Mouse (Mus musculus): ENCODE measurements around the gene Tsga10. TPM values are rescaled to one million over a fixed set of nuclear protein-coding genes. Genes with fewer than 3 reads are reported as not detected.
A peak's percentile ranks its signal among the peaks of the same experiment; 100 is the strongest.

Tsga10 gene
- polyA plus RNA-seq, 1 experiment from 2014 or later, result 4.8 TPM

DNA sequence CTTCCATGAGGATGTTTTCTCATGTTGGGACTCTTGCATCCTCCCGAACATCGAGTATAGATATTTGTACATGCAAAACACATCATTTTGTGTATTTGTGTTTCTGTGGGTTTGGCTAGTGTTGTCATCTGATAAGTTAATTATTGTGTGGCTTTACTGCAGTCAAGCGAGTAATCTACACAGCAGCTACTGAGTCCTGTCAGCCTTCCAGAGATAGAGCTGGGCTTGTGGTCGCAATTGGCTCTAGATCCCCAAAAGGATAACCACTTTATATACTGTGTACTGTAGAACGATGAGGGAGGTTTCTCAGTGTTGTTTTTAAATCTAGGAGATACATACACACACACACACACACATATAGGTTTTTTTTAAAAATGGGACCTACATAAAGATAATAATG lies 130.3 kb downstream of the Tsga10 start:
- WGBS, result 85% methylated on average over 5 of the region's 5 CpGs
- Histone ChIP-seq H3K27me3 (replicated peaks) (no peaks in the 10 kb centered on the region), H3K4me2 (no peak overlapping the region), H3K9me3 (no peaks in the 10 kb centered on the region), H3K4me1 (no peaks in the 10 kb centered on the region), H3K9ac (no peak overlapping the region), H3K36me3 (no peaks in the 10 kb centered on the region), H3K4me3 (replicated peaks) (no peak overlapping the region), H3K27ac (no peak overlapping the region)
- ATAC-seq (ENCODE audit: insufficient read depth, low FRiP score, low read depth), result no peak

DNA sequence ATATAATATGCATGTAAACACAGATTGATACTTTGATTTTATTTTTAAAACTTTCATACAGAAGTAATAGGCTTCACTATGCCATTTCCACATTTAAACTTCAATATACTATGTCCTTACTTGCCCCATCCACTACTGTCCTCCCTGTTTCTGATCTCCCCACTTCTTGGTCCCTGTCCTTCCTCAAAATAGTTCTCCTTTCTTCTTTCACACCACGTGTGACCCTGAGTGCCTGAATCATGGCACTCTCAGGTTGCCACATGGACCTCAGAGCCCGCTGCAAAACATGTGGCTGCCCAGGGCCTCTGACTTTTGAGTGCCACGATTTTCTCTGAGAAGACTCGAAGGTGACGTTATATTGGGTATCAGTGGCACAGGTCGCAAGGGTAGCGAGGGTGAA lies 131.4 kb downstream of the Tsga10 start:
- H3K4me2 ChIP-seq, result no peak overlapping the region
- H3K4me1 ChIP-seq, result no peaks in the 10 kb centered on the region
- H3K27ac ChIP-seq, result no peak overlapping the region
- no peak for ATAC-seq (ENCODE audit: insufficient read depth, low FRiP score, low read depth)
- no peaks in the 10 kb centered on the region for H3K27me3 ChIP-seq (replicated peaks)
- no peak overlapping the region for H3K9ac ChIP-seq
- no peak overlapping the region for H3K4me3 ChIP-seq (replicated peaks)
- H3K9me3 ChIP-seq, result no peaks in the 10 kb centered on the region
- WGBS, result 61% methylated on average over 7 of the region's 7 CpGs
- no peaks in the 10 kb centered on the region for H3K36me3 ChIP-seq

DNA sequence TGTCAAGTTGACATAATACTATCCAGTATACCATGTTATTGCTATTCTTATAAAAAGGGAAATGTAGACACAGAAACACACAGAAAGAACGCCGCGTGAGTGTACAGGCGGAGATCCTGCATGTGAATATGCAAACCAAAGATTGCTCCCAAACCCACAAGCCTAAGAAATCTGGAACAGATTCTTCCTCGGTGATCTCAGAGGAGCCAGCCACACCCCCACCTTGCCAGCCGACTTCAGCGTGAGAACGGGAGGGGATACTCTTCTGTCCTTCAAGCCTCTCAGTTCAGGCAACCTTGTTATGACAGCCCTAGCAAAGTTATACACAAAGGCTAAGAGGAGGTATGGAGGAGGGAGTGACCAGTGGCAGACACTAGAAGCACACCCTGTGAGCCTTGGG lies 136.9 kb downstream of the Tsga10 start:
- no peaks in the 10 kb centered on the region for H3K27me3 ChIP-seq (replicated peaks)
- no peak overlapping the region for H3K9ac ChIP-seq
- H3K36me3 ChIP-seq, result no peaks in the 10 kb centered on the region
- ATAC-seq (ENCODE audit: insufficient read depth, low FRiP score, low read depth), result no peak
- no peak overlapping the region for H3K27ac ChIP-seq
- H3K4me3 ChIP-seq (replicated peaks), result no peak overlapping the region
- WGBS, result 82% methylated on average over 8 of the region's 8 CpGs
- H3K4me2 ChIP-seq, result no peak overlapping the region
- no peaks in the 10 kb centered on the region for H3K9me3 ChIP-seq
- no peaks in the 10 kb centered on the region for H3K4me1 ChIP-seq

DNA sequence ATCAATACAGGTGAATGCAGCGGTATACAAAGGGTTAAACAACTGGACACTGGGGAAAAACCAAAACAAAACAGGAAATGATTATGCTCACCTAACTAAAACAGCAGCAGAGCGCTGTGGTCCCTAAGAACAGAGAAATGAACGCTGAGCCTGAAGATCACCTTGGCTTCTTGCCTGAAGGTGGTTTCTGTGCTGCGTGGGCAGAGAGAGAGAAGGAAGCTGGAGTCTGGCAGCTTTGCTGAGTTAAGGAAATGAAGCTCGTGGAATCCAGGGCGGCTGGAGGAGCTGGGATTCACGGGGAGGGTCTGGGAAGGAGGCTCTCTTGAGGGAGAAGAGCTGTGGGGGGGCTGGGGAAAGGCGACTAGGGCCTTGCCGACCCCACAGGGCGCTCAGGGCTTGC lies 138.2 kb downstream of the Tsga10 start:
- H3K36me3 ChIP-seq, result no peaks in the 10 kb centered on the region
- no peak overlapping the region for H3K27ac ChIP-seq
- no peak for ATAC-seq (ENCODE audit: insufficient read depth, low FRiP score, low read depth)
- no peaks in the 10 kb centered on the region for H3K4me1 ChIP-seq
- no peak overlapping the region for H3K4me2 ChIP-seq
- no peaks in the 10 kb centered on the region for H3K9me3 ChIP-seq
- no peak overlapping the region for H3K4me3 ChIP-seq (replicated peaks)
- H3K9ac ChIP-seq, result no peak overlapping the region
- no peaks in the 10 kb centered on the region for H3K27me3 ChIP-seq (replicated peaks)
- 59% methylated on average over 10 of the region's 10 CpGs for WGBS

DNA sequence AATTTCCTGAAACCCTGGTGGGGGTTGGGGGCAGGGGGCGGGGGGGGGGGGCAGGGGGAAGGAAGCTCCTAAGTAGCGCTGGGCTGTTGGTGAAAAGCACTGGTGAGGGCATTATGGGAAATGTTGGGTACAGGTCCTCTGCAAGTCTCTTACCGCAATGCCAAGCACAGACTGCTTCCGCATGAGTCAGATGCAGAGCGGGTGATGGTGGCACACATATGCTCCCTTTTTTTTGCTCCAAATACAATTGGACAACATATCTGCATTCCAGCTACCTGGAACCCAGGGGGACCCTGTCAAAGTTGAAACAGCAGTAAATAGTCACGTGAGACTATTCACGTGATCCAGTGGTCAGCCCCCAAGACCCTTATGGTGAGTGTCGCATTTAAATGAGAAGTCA lies 139.0 kb downstream of the Tsga10 start:
- 82% methylated on average over 8 of the region's 8 CpGs for WGBS
- H3K4me3 ChIP-seq (replicated peaks), result no peak overlapping the region
- no peak for ATAC-seq (ENCODE audit: insufficient read depth, low FRiP score, low read depth)

DNA sequence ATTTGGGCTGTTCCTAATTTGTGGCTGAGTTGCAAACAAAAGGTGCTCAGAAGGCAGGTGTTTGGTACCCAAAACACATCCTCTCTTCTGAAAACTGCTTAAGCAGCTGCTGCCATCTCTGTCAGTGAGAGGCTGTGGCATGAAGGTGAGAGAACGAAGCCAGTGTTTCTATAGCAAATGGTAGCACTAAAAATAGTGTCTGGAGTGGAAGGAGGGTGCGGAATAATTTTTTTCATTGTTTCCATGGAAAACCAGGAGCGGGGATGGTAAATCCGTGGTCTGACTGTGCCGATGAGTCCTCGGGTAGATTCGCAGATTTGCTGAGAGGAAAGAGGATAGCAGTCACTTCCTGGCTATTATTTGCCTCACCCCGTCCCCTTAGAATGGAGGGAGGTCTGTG lies 139.8 kb downstream of the Tsga10 start:
- no peaks in the 10 kb centered on the region for H3K9me3 ChIP-seq
- H3K27ac ChIP-seq, result no peak overlapping the region
- no peak for ATAC-seq (ENCODE audit: insufficient read depth, low FRiP score, low read depth)
- no peak overlapping the region for H3K4me2 ChIP-seq
- H3K4me3 ChIP-seq (replicated peaks), result no peak overlapping the region
- H3K9ac ChIP-seq, result no peak overlapping the region
- no peaks in the 10 kb centered on the region for H3K36me3 ChIP-seq
- 75% methylated on average over 8 of the region's 8 CpGs for WGBS
- H3K4me1 ChIP-seq, result no peaks in the 10 kb centered on the region
- H3K27me3 ChIP-seq (replicated peaks), result 0 out of 2 replicates have a peak, but pooled peaks cover 3% of the 10 kb centered on the region

More for the DNA sequence above, 139.0 kb downstream of the Tsga10 start:
- no peaks in the 10 kb centered on the region for H3K27me3 ChIP-seq (replicated peaks)
- H3K9me3 ChIP-seq, result no peaks in the 10 kb centered on the region
- no peak overlapping the region for H3K9ac ChIP-seq
- no peaks in the 10 kb centered on the region for H3K4me1 ChIP-seq
- H3K27ac ChIP-seq, result no peak overlapping the region
- H3K36me3 ChIP-seq, result no peaks in the 10 kb centered on the region
- no peak overlapping the region for H3K4me2 ChIP-seq

DNA sequence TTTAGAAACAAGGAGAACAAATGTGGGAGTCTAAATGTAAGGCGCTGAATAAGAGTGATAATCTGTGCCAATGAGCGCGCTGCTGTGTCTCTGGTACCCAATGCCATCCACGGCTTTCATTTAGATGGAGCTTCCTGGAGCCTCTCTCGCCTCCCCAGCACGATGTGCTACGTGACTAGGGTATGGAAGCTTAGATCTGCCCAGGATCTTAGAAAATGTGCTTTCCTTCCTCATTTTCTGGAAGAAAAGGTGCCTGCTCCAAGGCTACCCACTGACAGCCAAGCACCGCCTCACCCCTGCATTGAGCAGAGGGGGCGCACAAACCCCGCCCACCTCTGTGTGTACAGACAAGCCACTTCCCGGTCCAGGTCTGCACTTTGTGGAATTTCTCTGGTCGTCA lies 140.3 kb downstream of the Tsga10 start:
- no peaks in the 10 kb centered on the region for H3K36me3 ChIP-seq
- H3K4me3 ChIP-seq (replicated peaks), result no peak overlapping the region
- H3K27me3 ChIP-seq (replicated peaks), result 0 out of 2 replicates have a peak, but pooled peaks cover 3% of the 10 kb centered on the region
- H3K9ac ChIP-seq, result no peak overlapping the region
- no peaks in the 10 kb centered on the region for H3K9me3 ChIP-seq
- no peak for ATAC-seq (ENCODE audit: insufficient read depth, low FRiP score, low read depth)
- H3K27ac ChIP-seq, result no peak overlapping the region
- no peak overlapping the region for H3K4me2 ChIP-seq
- no peaks in the 10 kb centered on the region for H3K4me1 ChIP-seq
- 54% methylated on average over 12 of the region's 12 CpGs for WGBS

DNA sequence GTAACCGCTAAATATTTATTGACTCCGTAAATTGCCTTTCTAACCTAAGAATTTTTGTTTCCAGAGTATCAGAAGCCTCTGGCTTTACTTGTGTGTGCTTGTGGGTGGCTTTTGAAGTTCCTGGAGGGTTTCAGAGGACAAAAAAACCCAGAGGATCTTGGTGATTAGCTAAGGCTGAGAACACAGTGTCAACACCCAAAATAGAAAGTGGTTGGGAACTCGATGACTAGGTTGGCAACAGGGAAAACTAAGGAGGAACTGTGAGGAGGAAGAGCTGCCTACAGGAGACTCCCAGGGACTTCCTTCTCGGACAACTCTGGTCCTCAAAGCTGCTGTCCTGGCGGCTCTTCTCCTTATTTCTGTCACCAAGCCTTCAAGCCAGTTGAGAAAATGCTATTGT lies 145.1 kb downstream of the Tsga10 start:
- no peak overlapping the region for H3K9ac ChIP-seq
- no peaks in the 10 kb centered on the region for H3K36me3 ChIP-seq
- 66% methylated on average over 5 of the region's 5 CpGs for WGBS
- no peaks in the 10 kb centered on the region for H3K9me3 ChIP-seq
- no peak for ATAC-seq (ENCODE audit: insufficient read depth, low FRiP score, low read depth)
- no peak overlapping the region for H3K27ac ChIP-seq
- no peak overlapping the region for H3K4me2 ChIP-seq
- H3K4me3 ChIP-seq (replicated peaks), result no peak overlapping the region
- H3K27me3 ChIP-seq (replicated peaks), result 0 out of 2 replicates have a peak, but pooled peaks cover 6% of the 10 kb centered on the region
- H3K4me1 ChIP-seq, result peaks cover 8% of the 10 kb centered on the region; the same call in 1 of the 2 replicates

DNA sequence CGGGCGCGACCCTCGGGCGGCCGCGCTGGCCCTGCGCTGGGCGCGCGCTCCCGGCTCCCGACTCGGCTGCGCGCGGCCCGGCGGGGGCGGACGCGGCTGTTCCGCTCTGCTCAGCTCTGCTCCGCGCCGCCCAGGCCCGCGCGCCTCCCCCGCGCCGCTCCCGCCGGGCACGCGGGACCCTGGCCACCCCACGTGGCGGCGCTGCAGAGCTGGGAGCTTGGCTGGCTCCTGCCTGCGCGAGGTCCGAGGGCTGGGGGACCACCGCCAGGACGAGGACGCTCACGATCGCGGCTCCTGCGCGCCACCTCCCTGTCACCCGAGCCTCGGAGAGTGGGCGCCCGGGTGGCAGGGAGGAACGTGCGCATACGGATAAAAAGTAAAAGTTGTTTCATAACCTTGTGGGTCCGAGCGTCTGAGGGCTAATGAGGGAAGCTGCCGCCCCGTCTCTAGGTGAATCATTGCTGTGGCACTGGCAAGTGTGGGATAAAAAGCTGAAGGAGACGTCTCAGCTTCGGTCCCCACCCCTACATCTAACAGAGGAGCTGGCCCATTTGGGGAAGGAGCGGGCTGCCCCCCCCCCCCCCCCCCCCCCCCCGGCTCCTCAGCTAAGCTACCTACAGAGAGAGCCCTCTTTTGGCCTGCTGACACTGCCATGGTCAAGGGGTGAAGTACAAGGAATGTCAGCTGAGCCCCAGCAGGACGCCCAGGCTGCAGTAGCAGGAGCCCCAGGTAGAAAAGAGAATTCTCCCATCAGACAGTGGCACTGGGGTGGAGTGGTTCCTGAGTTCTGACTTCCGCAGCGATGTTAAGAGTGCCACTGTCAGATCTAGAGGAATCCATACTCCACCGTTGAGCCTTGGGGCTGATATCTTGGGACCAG lies 146.2 kb downstream of the Tsga10 start, which contains the start of gene 2010300C02Rik:
TSS of gene 2010300C02Rik (minus strand) at position 325 of the 880 bp plus-strand sequence.
- Histone ChIP-seq H3K36me3 (no peaks in the 10 kb centered on the region), H3K27me3 (replicated peaks) (0 out of 2 replicates have a peak, but pooled peaks cover 6% of the 10 kb centered on the region), H3K9ac (peak within 1 kb of the TSS; percentile 63), H3K9me3 (no peaks in the 10 kb centered on the region), H3K4me1 (peaks cover 8% of the 10 kb centered on the region; the same call in 1 of the 2 replicates), H3K4me3 (replicated peaks) (peak within 1 kb of the TSS; percentile 62), H3K4me2 (peak within 1 kb of the TSS; percentile 97), H3K27ac (peak within 1 kb of the TSS; percentile 81)
- ATAC-seq (ENCODE audit: insufficient read depth, low FRiP score, low read depth), result peak; percentile 78
- 1% methylated on average over 65 of the region's 69 CpGs for WGBS

DNA sequence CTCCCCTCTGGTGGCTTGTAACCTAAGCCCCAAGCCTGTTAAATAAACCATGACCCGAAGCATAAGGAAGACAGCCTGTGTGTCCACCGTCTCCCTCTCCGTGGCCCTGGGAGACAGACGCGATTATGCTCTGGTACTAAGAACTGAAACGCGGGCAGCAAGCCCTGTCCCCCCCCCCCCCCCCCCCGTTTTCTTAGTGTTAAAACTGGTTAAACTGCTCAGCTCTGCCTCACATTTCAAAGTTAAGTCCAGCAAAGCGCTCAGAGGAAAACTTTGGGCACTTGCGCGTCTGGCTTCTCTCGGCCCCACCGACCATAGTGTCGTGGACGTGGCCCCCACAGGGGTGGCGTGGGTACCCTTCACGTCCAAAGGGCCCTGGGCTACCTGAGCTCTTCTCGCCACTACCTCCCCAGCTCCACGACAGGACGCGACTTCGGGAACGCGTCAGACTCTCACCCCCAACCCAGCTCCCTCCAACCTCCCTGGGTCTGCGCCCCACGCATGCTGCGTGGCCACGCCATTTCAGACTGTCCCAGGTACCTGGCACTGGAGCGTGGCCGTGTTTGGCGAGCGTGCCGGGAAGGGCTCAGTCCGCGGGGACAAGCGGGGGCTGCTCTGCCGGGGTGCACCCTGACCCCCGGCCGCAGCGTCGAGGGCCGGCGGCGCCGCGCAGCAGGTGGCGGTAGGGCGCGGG lies 147.1 kb downstream of the Tsga10 start:
- no peaks in the 10 kb centered on the region for H3K36me3 ChIP-seq
- peak overlapping the region; percentile 63 for H3K9ac ChIP-seq
- H3K9me3 ChIP-seq, result no peaks in the 10 kb centered on the region
- 3% methylated on average over 49 of the region's 49 CpGs for WGBS
- peak; percentile 32 for ATAC-seq (ENCODE audit: insufficient read depth, low FRiP score, low read depth)
- peak overlapping the region; percentile 97 for H3K4me2 ChIP-seq
- H3K4me3 ChIP-seq (replicated peaks), result peak overlapping the region; percentile 62
- H3K4me1 ChIP-seq, result peaks cover 8% of the 10 kb centered on the region; the same call in 1 of the 2 replicates
- 0 out of 2 replicates have a peak, but pooled peaks cover 6% of the 10 kb centered on the region for H3K27me3 ChIP-seq (replicated peaks)
- H3K27ac ChIP-seq, result peak overlapping the region; percentile 81

DNA sequence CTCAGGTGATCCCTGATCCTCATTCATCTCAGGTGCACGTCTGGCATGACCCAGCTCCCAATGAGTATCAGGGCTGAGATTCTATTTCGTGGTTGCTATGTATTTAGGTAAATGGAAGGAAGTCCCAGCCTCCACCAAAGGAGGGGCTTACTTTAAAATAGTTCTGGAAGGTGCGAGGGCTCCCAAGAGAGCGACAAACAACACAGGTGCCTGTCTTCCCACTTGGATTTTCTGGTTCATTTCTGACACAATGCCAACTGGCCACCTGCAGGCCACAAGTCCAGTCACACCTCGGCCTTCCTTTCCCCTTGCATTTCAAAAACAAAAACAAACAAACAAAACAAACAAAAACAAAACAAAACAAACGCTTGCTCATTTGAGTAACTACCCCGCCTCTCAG lies 147.7 kb downstream of the Tsga10 start:
- Histone ChIP-seq H3K9me3 (no peaks in the 10 kb centered on the region), H3K27ac (peak overlapping the region; percentile 81; the same call in 1 of the 2 replicates), H3K4me3 (replicated peaks) (peak overlapping the region; percentile 62; the same call in 1 of the 2 replicates), H3K9ac (no peak overlapping the region), H3K36me3 (no peaks in the 10 kb centered on the region), H3K27me3 (replicated peaks) (0 out of 2 replicates have a peak, but pooled peaks cover 6% of the 10 kb centered on the region), H3K4me2 (peak overlapping the region; percentile 97; the same call in 1 of the 2 replicates), H3K4me1 (peaks cover 8% of the 10 kb centered on the region; the same call in 1 of the 2 replicates)
- peak; percentile 21; the same call in 1 of the 2 replicates for ATAC-seq (ENCODE audit: insufficient read depth, low FRiP score, low read depth)
- 38% methylated on average over 7 of the region's 7 CpGs for WGBS
